Mouse (Mus musculus) megakaryocyte, embryonic 14.5 days (primary cell): ENCODE data around the gene Wfikkn1.

ENCODE experiments used
- FLI1 ChIP-seq: IDR thresholded peaks from 2 replicates; pipeline ENCODE4 v1.6.1; 2012; ENCODE audit warnings: low read length, inconsistent platforms, mixed read lengths
- GATA1 ChIP-seq: IDR thresholded peaks from 3 replicates; pipeline ENCODE4 v1.6.1; 2012; ENCODE audit warnings: mixed read lengths, low read length, inconsistent platforms, borderline replicate concordance

GRCm38 (mm10) chr17:25843122-25843521, 37.5 kb downstream of the Wfikkn1 start:
- TF ChIP-seq GATA1 (no peak), FLI1 (no peak)
